Mouse (Mus musculus): ENCODE measurements at regions not wholly inside any gene's neighbourhood (a gene's known extent, or its start where the extent isn't known, plus 50 kb on each side); places are given as distances from the start of the nearest gene placed in this dataset.

- DNase-seq (ENCODE audit: low read depth), result no peak
These were observed 151.3 kb downstream of the Fam76b start for GRCm38 (mm10) chr9:13978842-13979241.

GRCm38 (mm10) chr9:13987486-13987885 lies 160.0 kb downstream of the Fam76b start:
- no peak for DNase-seq (ENCODE audit: low read depth)

GRCm38 (mm10) chr9:13988901-13989300 lies 161.4 kb downstream of the Fam76b start:
- no peak for DNase-seq (ENCODE audit: low read depth)

- DNase-seq (ENCODE audit: low read depth), result no peak
These were observed 163.4 kb downstream of the Fam76b start for GRCm38 (mm10) chr9:13990960-13991359.

GRCm38 (mm10) chr9:13992728-13993127 lies 165.2 kb downstream of the Fam76b start:
- DNase-seq (ENCODE audit: low read depth), result no peak

GRCm38 (mm10) chr9:13999358-13999757 lies 171.8 kb downstream of the Fam76b start:
- DNase-seq (ENCODE audit: low read depth), result no peak

GRCm38 (mm10) chr9:14001517-14001916 lies 174.0 kb downstream of the Fam76b start:
- no peak for DNase-seq (ENCODE audit: low read depth)

GRCm38 (mm10) chr9:14002236-14002635 lies 174.7 kb downstream of the Fam76b start:
- no peak for DNase-seq (ENCODE audit: low read depth)

GRCm38 (mm10) chr9:14003163-14003562 lies 175.6 kb downstream of the Fam76b start:
- DNase-seq (ENCODE audit: low read depth), result no peak

- no peak for DNase-seq (ENCODE audit: low read depth)
These were observed 178.9 kb downstream of the Fam76b start for GRCm38 (mm10) chr9:14006233-14006984.

- DNase-seq (ENCODE audit: low read depth), result no peak
These were observed 181.9 kb downstream of the Fam76b start for GRCm38 (mm10) chr9:14009451-14009850.

- DNase-seq (ENCODE audit: low read depth), result no peak
These were observed 182.9 kb downstream of the Fam76b start for GRCm38 (mm10) chr9:14010261-14010949.

- DNase-seq (ENCODE audit: low read depth), result no peak
These were observed 196.7 kb downstream of the Fam76b start for GRCm38 (mm10) chr9:14024216-14024615.

- no peak for DNase-seq (ENCODE audit: low read depth)
These were observed 197.2 kb downstream of the Fam76b start for GRCm38 (mm10) chr9:14024701-14025100.

GRCm38 (mm10) chr9:14028056-14028455 lies 200.5 kb downstream of the Fam76b start:
- DNase-seq (ENCODE audit: low read depth), result no peak

- no peak for DNase-seq (ENCODE audit: low read depth)
These were observed 204.0 kb downstream of the Fam76b start for GRCm38 (mm10) chr9:14031358-14032047.

GRCm38 (mm10) chr9:14032048-14032362 lies 204.5 kb downstream of the Fam76b start:
- DNase-seq (ENCODE audit: low read depth), result no peak

- no peak for DNase-seq (ENCODE audit: low read depth)
These were observed 208.0 kb downstream of the Fam76b start for GRCm38 (mm10) chr9:14035526-14035925.

- DNase-seq (ENCODE audit: low read depth), result no peak
These were observed 214.5 kb downstream of the Fam76b start for GRCm38 (mm10) chr9:14041900-14042435.

- no peak for DNase-seq (ENCODE audit: low read depth)
These were observed 220.7 kb downstream of the Fam76b start for GRCm38 (mm10) chr9:14048224-14048623.

- no peak for DNase-seq (ENCODE audit: low read depth)
These were observed 221.2 kb upstream of the Sesn3 start for GRCm38 (mm10) chr9:14053704-14054103.

- no peak for DNase-seq (ENCODE audit: low read depth)
These were observed 218.3 kb upstream of the Sesn3 start for GRCm38 (mm10) chr9:14056410-14057172.
